Comparison of ENCODE assay signal across 10 mouse cellular contexts in genomic region chr9:62180456-62181181, GRCm38 (mm10). TPM values are rescaled to one million over a fixed set of nuclear protein-coding genes. Genes with fewer than 3 reads are reported as not detected.
DNase-seq lines count a peak whose midpoint lies in the region; ATAC-seq lines count a peak whose summit lies in the region.
"Had no signal": no experiment of that assay in that cellular context is flagged by ENCODE, and none has a peak within 500 bp of the region (broad histone marks: within the 10 kb centered on the region; RNA-seq: fewer than 3 reads in every experiment).

No protein-coding gene starts in this region.

- H3K36me3 ChIP-seq in hindbrain, embryonic 13.5 days = no peaks in the 10 kb centered on the region
- H3K36me3 ChIP-seq in midbrain, embryonic 14.5 days (ENCODE audit: control insufficient read depth, insufficient read depth, low read length) = no peaks in the 10 kb centered on the region
- H3K36me3 ChIP-seq: liver, embryonic 12.5 days had no signal

- no peaks in the 10 kb centered on the region; the same call in 1 of the 2 replicates for H3K27me3 ChIP-seq in hindbrain, embryonic 13.5 days
- H3K27me3 ChIP-seq in midbrain, embryonic 14.5 days (ENCODE audit: control insufficient read depth, insufficient read depth, low read length) = no peaks in the 10 kb centered on the region
- H3K27me3 ChIP-seq: liver, embryonic 12.5 days had no signal

- 37% methylated on average over 11 of the region's 11 CpGs for WGBS in hindbrain, embryonic 13.5 days
- WGBS in midbrain, embryonic 14.5 days = 44% methylated on average over 11 of the region's 11 CpGs

- no peak overlapping the region for H3K9ac ChIP-seq in hindbrain, embryonic 13.5 days
- no peak overlapping the region for H3K9ac ChIP-seq in midbrain, embryonic 14.5 days (replicated peaks; ENCODE audit: low read length)
- H3K9ac ChIP-seq: liver, embryonic 12.5 days had no signal

- H3K27ac ChIP-seq in hindbrain, embryonic 13.5 days = peak overlapping the region; percentile 90
- peak overlapping the region; percentile 79 for H3K27ac ChIP-seq in midbrain, embryonic 14.5 days (replicated peaks; ENCODE audit: low read depth, low read length)
- H3K27ac ChIP-seq: liver, embryonic 12.5 days had no signal

- ATAC-seq in hindbrain, embryonic 13.5 days (ENCODE audit: low FRiP score) = peak; percentile 58
- ATAC-seq in midbrain, embryonic 14.5 days (ENCODE audit: low FRiP score, low TSS enrichment) = no peak
- ATAC-seq: liver, embryonic 12.5 days had no signal

- no peak overlapping the region for H3K4me3 ChIP-seq in hindbrain, embryonic 13.5 days
- no peak overlapping the region for H3K4me3 ChIP-seq in midbrain, embryonic 14.5 days (replicated peaks; ENCODE audit: low read depth, low read length)
- H3K4me3 ChIP-seq: liver, embryonic 12.5 days had no signal

- peak overlapping the region; percentile 38 for H3K4me2 ChIP-seq in hindbrain, embryonic 13.5 days
- H3K4me2 ChIP-seq in midbrain, embryonic 14.5 days (ENCODE audit: low read length) = peak overlapping the region; percentile 7; the same call in 1 of the 2 replicates
- H3K4me2 ChIP-seq: liver, embryonic 12.5 days had no signal

- no peaks in the 10 kb centered on the region for H3K9me3 ChIP-seq in hindbrain, embryonic 13.5 days
- no peaks in the 10 kb centered on the region for H3K9me3 ChIP-seq in midbrain, embryonic 14.5 days (ENCODE audit: control insufficient read depth, low read length)
- H3K9me3 ChIP-seq: liver, embryonic 12.5 days had no signal

- H3K4me1 ChIP-seq in hindbrain, embryonic 13.5 days (replicated peaks) = peaks cover 33% of the 10 kb centered on the region
- H3K4me1 ChIP-seq in midbrain, embryonic 14.5 days (ENCODE audit: control insufficient read depth, insufficient read depth, low read length) = peaks cover 21% of the 10 kb centered on the region
- H3K4me1 ChIP-seq: liver, embryonic 12.5 days had no signal

- DNase-seq in layer of hippocampus, adult 11-12 months (ENCODE audit: low spot score) = peak; percentile 15
- DNase-seq in layer of hippocampus, adult 9-11 months = no peak
- peak; percentile 55 for DNase-seq in midbrain, embryonic 14.5 days
- DNase-seq in yolk sac, embryonic 10.5 days (ENCODE audit: low spot score) = peak; percentile 54
- DNase-seq in left cerebral cortex, adult 18-20 months (ENCODE audit: low spot score in 2 of 2) = no peak
- DNase-seq in right cerebral cortex, adult 18-20 months = no peak
- DNase-seq in right cerebral cortex, adult 2 months (ENCODE audit: low spot score in 2 of 2) = no peak
- DNase-seq: heart, postnatal 4 days had no signal

RNA-seq across cellular contexts. Expression of gene Glce, which starts 58.2 kb away (rescaled TPM):
- 17.7 and 18.1 TPM in 2 replicates for polyA plus RNA-seq in hindbrain, embryonic 13.5 days (2015; fragmentation: Nextera tagmentation; extraction: Ambion mirVana)
- 14.7 and 20.2 TPM in 2 replicates for polyA plus RNA-seq in midbrain, embryonic 14.5 days (2014; fragmentation: Nextera tagmentation; extraction: Ambion mirVana)
- 10 to 100 TPM; 37.1 to 37.8 TPM for total RNA-seq in left cerebral cortex, adult 18-20 months (2021)

Comparison
In these comparisons a context has a peak if more than half of its experiments do, and no peak if none do; other contexts are left out.
1. DNase-seq: peak in layer of hippocampus, adult 11-12 months (single experiment), midbrain, embryonic 14.5 days (single experiment) and yolk sac, embryonic 10.5 days (single experiment); none in layer of hippocampus, adult 9-11 months (single experiment), left cerebral cortex, adult 18-20 months (0 of 2), right cerebral cortex, adult 18-20 months (single experiment) and right cerebral cortex, adult 2 months (0 of 2).